Mouse (Mus musculus) hematopoietic stem cell, adult 5-6 weeks (primary cell): ENCODE results near the gene Paqr9. TPM values are rescaled to one million over a fixed set of nuclear protein-coding genes. Genes with fewer than 3 reads are reported as not detected.

Source experiments
- ATAC-seq, 2 experiments: fragments of 125-278 bp in 1 of 2; replicated peaks in 1 of 2; 2 replicates each; pipeline ENCODE4 v1.8.0; 2016 to 2017; ENCODE audit warnings: inconsistent platforms in 2 of 2, mild to moderate bottlenecking in 2 of 2, moderate number of reproducible peaks in 2 of 2, low read depth in 1 of 2, moderate TSS enrichment in 1 of 2; ENCODE audit not compliant: low FRiP score in 2 of 2, poor library complexity in 2 of 2, severe bottlenecking in 2 of 2, insufficient read depth in 1 of 2, low TSS enrichment in 1 of 2
- total RNA-seq: library from RNA; stranded (forward); fragments of 172-1452, 232-1000 nt; gene quantifications from 2 replicates; pipeline ENCODE4 v1.2.3, GENCODE M21; 2017

Gene Paqr9
- total RNA-seq, 1 experiment from 2014 or later: 4.4 TPM

GRCm38 (mm10) chr9:95564047-95564446 is 4.6 kb downstream of the Paqr9 start:
- ATAC-seq: no peak

GRCm38 (mm10) chr9:95566394-95566793 is 6.9 kb downstream of the Paqr9 start:
- ATAC-seq: no peak

GRCm38 (mm10) chr9:95566931-95567330 is 7.5 kb downstream of the Paqr9 start:
- no peak for ATAC-seq

- ATAC-seq: no peak
Measured at GRCm38 (mm10) chr9:95569249-95569648, 9.8 kb downstream of the Paqr9 start.

- no peak for ATAC-seq
Measured at GRCm38 (mm10) chr9:95569966-95570365, 10.5 kb downstream of the Paqr9 start.

- ATAC-seq: no peak
Measured at GRCm38 (mm10) chr9:95570604-95571003, 11.1 kb downstream of the Paqr9 start.

GRCm38 (mm10) chr9:95571494-95571893 is 12.0 kb downstream of the Paqr9 start:
- no peak for ATAC-seq

- ATAC-seq: no peak
Measured at GRCm38 (mm10) chr9:95572558-95572957, 13.1 kb downstream of the Paqr9 start.

- ATAC-seq: no peak
Measured at GRCm38 (mm10) chr9:95574116-95574515, 14.7 kb downstream of the Paqr9 start.

- no peak for ATAC-seq
Measured at GRCm38 (mm10) chr9:95577502-95577901, 18.0 kb downstream of the Paqr9 start.

GRCm38 (mm10) chr9:95578366-95578895 is 19.0 kb downstream of the Paqr9 start:
- ATAC-seq: no peak

GRCm38 (mm10) chr9:95581021-95581757 is 21.7 kb downstream of the Paqr9 start:
- no peak for ATAC-seq

GRCm38 (mm10) chr9:95581758-95582515 is 22.5 kb downstream of the Paqr9 start:
- 0 out of 4 replicates have a peak, but pooled peaks of 1 of the 2 experiments have one; percentile 12 for ATAC-seq

- no peak for ATAC-seq
Measured at GRCm38 (mm10) chr9:95582555-95582954, 23.1 kb downstream of the Paqr9 start.

- no peak for ATAC-seq
Measured at GRCm38 (mm10) chr9:95586046-95586445, 26.6 kb downstream of the Paqr9 start.

- no peak for ATAC-seq
Measured at GRCm38 (mm10) chr9:95588070-95588469, 28.6 kb downstream of the Paqr9 start.

- ATAC-seq: no peak
Measured at GRCm38 (mm10) chr9:95594291-95594690, 34.8 kb downstream of the Paqr9 start.

GRCm38 (mm10) chr9:95597466-95598178 is 38.2 kb downstream of the Paqr9 start:
- ATAC-seq: no peak
